8 mouse cellular contexts compared by ENCODE assay signal in genomic region chr4:156076911-156077382, GRCm38 (mm10). TPM values are rescaled to one million over a fixed set of nuclear protein-coding genes. Genes with fewer than 3 reads are reported as not detected.
DNase-seq lines count a peak whose midpoint lies in the region; ATAC-seq and TF ChIP-seq lines count a peak whose summit lies in the region.

No protein-coding gene starts in this region.

- peak; percentile 47; the same call in 1 of the 2 replicates for TF ChIP-seq CTCF in kidney, postnatal 0 days (IDR thresholded peaks at IDR 0.05; ENCODE audit: low read depth)

- H3K9ac ChIP-seq in kidney, postnatal 0 days (ENCODE audit: low read depth, low read length), result peak overlapping the region; percentile 46
- H3K9ac ChIP-seq in forebrain, embryonic 11.5 days (ENCODE audit: low read length), result no peak overlapping the region
- no peak overlapping the region for H3K9ac ChIP-seq in liver, embryonic 11.5 days (ENCODE audit: low read depth, low read length)
- peak overlapping the region; percentile 44; the same call in 1 of the 2 replicates for H3K9ac ChIP-seq in stomach, embryonic 15.5 days

- WGBS in kidney, postnatal 0 days, result 9% methylated on average over 8 of the region's 8 CpGs
- WGBS in forebrain, embryonic 11.5 days, result 10% methylated on average over 8 of the region's 8 CpGs
- WGBS in liver, embryonic 11.5 days, result 12% methylated on average over 8 of the region's 8 CpGs
- 8% methylated on average over 8 of the region's 8 CpGs for WGBS in stomach, embryonic 15.5 days

- H3K9me3 ChIP-seq in kidney, postnatal 0 days (replicated peaks; ENCODE audit: low read length), result no peaks in the 10 kb centered on the region
- no peaks in the 10 kb centered on the region for H3K9me3 ChIP-seq in forebrain, embryonic 11.5 days (ENCODE audit: control insufficient read depth, low read length)
- H3K9me3 ChIP-seq in liver, embryonic 11.5 days (ENCODE audit: control insufficient read depth, low read length), result no peaks in the 10 kb centered on the region
- H3K9me3 ChIP-seq in stomach, embryonic 15.5 days, result no peaks in the 10 kb centered on the region

- DNase-seq in kidney, postnatal 0 days (ENCODE audit: low spot score), result peak; percentile 66
- no peak for DNase-seq in kidney, adult 11 months
- DNase-seq in forebrain, embryonic 11.5 days (ENCODE audit: low spot score), result no peak
- DNase-seq in liver, embryonic 11.5 days (ENCODE audit: low spot score), result peak; percentile 43
- DNase-seq in layer of hippocampus, adult 9-11 months, result no peak
- DNase-seq in MN1 (ENCODE audit: low spot score), result no peak

- H3K27ac ChIP-seq in kidney, postnatal 0 days, result peak overlapping the region; percentile 86
- H3K27ac ChIP-seq in forebrain, embryonic 11.5 days (ENCODE audit: low read depth, low read length), result no peak overlapping the region
- H3K27ac ChIP-seq in liver, embryonic 11.5 days (ENCODE audit: low read depth, low read length), result peak overlapping the region; percentile 24; the same call in 1 of the 2 replicates
- H3K27ac ChIP-seq in stomach, embryonic 15.5 days, result peak overlapping the region; percentile 92

- H3K27me3 ChIP-seq in kidney, postnatal 0 days (ENCODE audit: insufficient read depth, low read length), result no peaks in the 10 kb centered on the region
- peaks cover 16% of the 10 kb centered on the region for H3K27me3 ChIP-seq in forebrain, embryonic 11.5 days (ENCODE audit: control insufficient read depth, insufficient read depth, low read length)
- H3K27me3 ChIP-seq in liver, embryonic 11.5 days (replicated peaks; ENCODE audit: control insufficient read depth, insufficient read depth, low read length), result peaks cover 11% of the 10 kb centered on the region
- H3K27me3 ChIP-seq in stomach, embryonic 15.5 days (replicated peaks), result peaks cover 6% of the 10 kb centered on the region; the same call in 1 of the 2 replicates

- peaks cover 20% of the 10 kb centered on the region for H3K4me1 ChIP-seq in kidney, postnatal 0 days (replicated peaks; ENCODE audit: insufficient read depth, low read length)
- 0 out of 2 replicates have a peak, but pooled peaks cover 2% of the 10 kb centered on the region for H3K4me1 ChIP-seq in forebrain, embryonic 11.5 days (replicated peaks; ENCODE audit: control insufficient read depth, insufficient read depth, low read length)
- H3K4me1 ChIP-seq in liver, embryonic 11.5 days (replicated peaks; ENCODE audit: control insufficient read depth, insufficient read depth, low read length), result peaks cover 10% of the 10 kb centered on the region
- H3K4me1 ChIP-seq in stomach, embryonic 15.5 days, result peaks cover 19% of the 10 kb centered on the region; the same call in 1 of the 2 replicates

- H3K36me3 ChIP-seq in kidney, postnatal 0 days (ENCODE audit: insufficient read depth, low read length), result no peaks in the 10 kb centered on the region
- H3K36me3 ChIP-seq in forebrain, embryonic 11.5 days (ENCODE audit: control insufficient read depth, insufficient read depth, low read length), result no peaks in the 10 kb centered on the region
- no peaks in the 10 kb centered on the region for H3K36me3 ChIP-seq in liver, embryonic 11.5 days (ENCODE audit: control insufficient read depth, insufficient read depth, low read length)
- H3K36me3 ChIP-seq in stomach, embryonic 15.5 days, result no peaks in the 10 kb centered on the region

- ATAC-seq in kidney, postnatal 0 days (replicated peaks; ENCODE audit: low FRiP score, low read depth), result peak; percentile 33
- no peak for ATAC-seq in forebrain, embryonic 11.5 days (replicated peaks; ENCODE audit: low FRiP score)
- ATAC-seq in liver, embryonic 11.5 days (replicated peaks; ENCODE audit: low FRiP score), result peak; percentile 11; the same call in 1 of the 2 replicates
- ATAC-seq in stomach, embryonic 15.5 days (ENCODE audit: insufficient read depth, low FRiP score, low read depth), result peak; percentile 17; the same call in 1 of the 2 replicates
- ATAC-seq in erythroid progenitor cell, adult 5-6 weeks (replicated peaks; ENCODE audit: low FRiP score, poor library complexity, severe bottlenecking), result no peak

- peak overlapping the region; percentile 85 for H3K4me2 ChIP-seq in kidney, postnatal 0 days (ENCODE audit: low read length)
- H3K4me2 ChIP-seq in forebrain, embryonic 11.5 days (ENCODE audit: low read depth, low read length, severe bottlenecking), result peak overlapping the region; percentile 53
- peak overlapping the region; percentile 90 for H3K4me2 ChIP-seq in liver, embryonic 11.5 days
- peak overlapping the region; percentile 86 for H3K4me2 ChIP-seq in stomach, embryonic 15.5 days

- peak overlapping the region; percentile 34; the same call in 1 of the 2 replicates for H3K4me3 ChIP-seq in kidney, postnatal 0 days (replicated peaks; ENCODE audit: low read depth, low read length)
- H3K4me3 ChIP-seq in forebrain, embryonic 11.5 days (ENCODE audit: low read depth, low read length), result no peak overlapping the region
- H3K4me3 ChIP-seq in liver, embryonic 11.5 days (ENCODE audit: low read depth, low read length), result 0 out of 2 replicates have a peak overlapping the region, but pooled peaks have one; percentile 50
- H3K4me3 ChIP-seq in stomach, embryonic 15.5 days (replicated peaks), result peak overlapping the region; percentile 45

RNA-seq across cellular contexts. Expression of gene Ttll10, which starts 17.7 kb away (rescaled TPM):
- polyA plus RNA-seq in kidney, postnatal 0 days (2015; fragmentation: Nextera tagmentation; extraction: Ambion mirVana), result 5.6 and 6.0 TPM in 2 replicates
- polyA plus RNA-seq in forebrain, embryonic 11.5 days (2014; fragmentation: Nextera tagmentation; extraction: Ambion mirVana), result 0.23 and 0.33 TPM in 2 replicates
- polyA plus RNA-seq in liver, embryonic 11.5 days (2014; fragmentation: Nextera tagmentation; extraction: Ambion mirVana), result 0.12 and 0.56 TPM in 2 replicates
- 4.1 and 5.0 TPM in 2 replicates for polyA plus RNA-seq in stomach, embryonic 15.5 days (2015; fragmentation: Nextera tagmentation; extraction: Ambion mirVana)
- not detected in 2 replicates for total RNA-seq in erythroid progenitor cell, adult 5-6 weeks (2015; ENCODE audit: low replicate concordance)
- total RNA-seq in erythroid progenitor cell, adult 5-6 weeks (2017; ENCODE audit: low replicate concordance), result not detected in 2 replicates

RNA-seq across cellular contexts. Expression of gene 9430015G10Rik, which starts 32.8 kb away (rescaled TPM):
- polyA plus RNA-seq in kidney, postnatal 0 days (2015; fragmentation: Nextera tagmentation; extraction: Ambion mirVana), result 11.8 and 15.3 TPM in 2 replicates
- 83.6 and 84.0 TPM in 2 replicates for polyA plus RNA-seq in forebrain, embryonic 11.5 days (2014; fragmentation: Nextera tagmentation; extraction: Ambion mirVana)
- polyA plus RNA-seq in liver, embryonic 11.5 days (2014; fragmentation: Nextera tagmentation; extraction: Ambion mirVana), result 34.5 and 39.4 TPM in 2 replicates
- polyA plus RNA-seq in stomach, embryonic 15.5 days (2015; fragmentation: Nextera tagmentation; extraction: Ambion mirVana), result 27.3 and 29.9 TPM in 2 replicates
- 28.5 and 48.7 TPM in 2 replicates for total RNA-seq in erythroid progenitor cell, adult 5-6 weeks (2015; ENCODE audit: low replicate concordance)
- total RNA-seq in erythroid progenitor cell, adult 5-6 weeks (2017; ENCODE audit: low replicate concordance), result 52.1 and 58.6 TPM in 2 replicates

RNA-seq across cellular contexts. Expression of gene Tnfrsf18, which starts 51.0 kb away (rescaled TPM):
- 1.3 TPM in 2 replicates for polyA plus RNA-seq in kidney, postnatal 0 days (2015; fragmentation: Nextera tagmentation; extraction: Ambion mirVana)
- 1.1 and 1.9 TPM in 2 replicates for polyA plus RNA-seq in forebrain, embryonic 11.5 days (2014; fragmentation: Nextera tagmentation; extraction: Ambion mirVana)
- polyA plus RNA-seq in liver, embryonic 11.5 days (2014; fragmentation: Nextera tagmentation; extraction: Ambion mirVana), result 0.92 and 1.0 TPM in 2 replicates
- 2.3 and 2.5 TPM in 2 replicates for polyA plus RNA-seq in stomach, embryonic 15.5 days (2015; fragmentation: Nextera tagmentation; extraction: Ambion mirVana)
- total RNA-seq in erythroid progenitor cell, adult 5-6 weeks (2015; ENCODE audit: low replicate concordance), result 2.9 and 26.7 TPM in 2 replicates
- total RNA-seq in erythroid progenitor cell, adult 5-6 weeks (2017; ENCODE audit: low replicate concordance), result 1.5 and 3.5 TPM in 2 replicates

RNA-seq across cellular contexts. Expression of gene Rnf223, which starts 53.4 kb away (rescaled TPM):
- polyA plus RNA-seq in kidney, postnatal 0 days (2015; fragmentation: Nextera tagmentation; extraction: Ambion mirVana), result 0.17 and 0.27 TPM in 2 replicates
- 1.0 and 1.2 TPM in 2 replicates for polyA plus RNA-seq in forebrain, embryonic 11.5 days (2014; fragmentation: Nextera tagmentation; extraction: Ambion mirVana)
- 0.16 and 0.30 TPM in 2 replicates for polyA plus RNA-seq in liver, embryonic 11.5 days (2014; fragmentation: Nextera tagmentation; extraction: Ambion mirVana)
- 0.39 and 0.44 TPM in 2 replicates for polyA plus RNA-seq in stomach, embryonic 15.5 days (2015; fragmentation: Nextera tagmentation; extraction: Ambion mirVana)
- total RNA-seq in erythroid progenitor cell, adult 5-6 weeks (2015; ENCODE audit: low replicate concordance), result 0.84 TPM in 1 of 2 replicates, not detected in the other
- 0.30 and 0.90 TPM in 2 replicates for total RNA-seq in erythroid progenitor cell, adult 5-6 weeks (2017; ENCODE audit: low replicate concordance)

Comparison
In these comparisons a context has a peak if more than half of its experiments do, and no peak if none do; other contexts are left out.
1. DNase-seq: peak in kidney, postnatal 0 days (single experiment) and liver, embryonic 11.5 days (single experiment); none in kidney, adult 11 months (single experiment), forebrain, embryonic 11.5 days (single experiment), layer of hippocampus, adult 9-11 months (single experiment) and MN1 (single experiment).
2. ATAC-seq: peak in kidney, postnatal 0 days (single experiment), liver, embryonic 11.5 days (single experiment) and stomach, embryonic 15.5 days (single experiment); none in forebrain, embryonic 11.5 days (single experiment) and erythroid progenitor cell, adult 5-6 weeks (single experiment).
3. H3K9ac ChIP-seq: peak in kidney, postnatal 0 days (single experiment) and stomach, embryonic 15.5 days (single experiment); none in forebrain, embryonic 11.5 days (single experiment) and liver, embryonic 11.5 days (single experiment).
4. Peak in every context shown above with its lines, with median percentiles within 50 percentile points of each other: H3K4me2 ChIP-seq.